Mouse (Mus musculus) cerebellum, postnatal 14 days (tissue): Measurements from ENCODE around the gene Comt.

Experiments
- DNase-seq, 2 experiments: peaks; one replicate each; pipeline ENCODE4 v3.0.0; 2021; ENCODE audit warnings: mixed read lengths in 2 of 2

Comt gene

GRCm38 (mm10) chr16:18433341-18433920 is 6.8 kb upstream of the Comt start:
- no peak for DNase-seq

GRCm38 (mm10) chr16:18430641-18431212 is 4.1 kb upstream of the Comt start:
- no peak for DNase-seq

DNA sequence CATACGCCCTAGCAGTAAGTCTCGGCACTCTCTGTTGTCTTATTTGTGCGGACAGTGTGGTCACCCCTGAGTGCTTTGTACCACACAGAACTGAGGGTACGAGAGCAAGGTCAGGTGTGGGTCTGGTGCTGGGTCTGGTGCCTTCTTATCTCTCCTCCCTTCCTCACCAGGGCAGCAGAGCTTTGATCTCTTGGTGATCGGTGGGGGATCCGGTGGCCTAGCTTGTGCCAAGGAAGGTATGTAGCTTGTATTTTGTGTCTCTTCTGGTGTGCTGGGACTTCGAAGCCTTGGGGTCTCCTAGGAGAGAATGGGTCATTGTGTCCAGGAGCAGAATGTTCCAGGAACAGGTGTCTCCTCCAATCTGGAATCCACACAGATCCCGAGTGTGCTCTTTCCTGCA is 3.0 kb upstream of the Comt start:
- DNase-seq, result no peak

GRCm38 (mm10) chr16:18428516-18429042 is 1.9 kb upstream of the Comt start:
- no peak for DNase-seq

DNA sequence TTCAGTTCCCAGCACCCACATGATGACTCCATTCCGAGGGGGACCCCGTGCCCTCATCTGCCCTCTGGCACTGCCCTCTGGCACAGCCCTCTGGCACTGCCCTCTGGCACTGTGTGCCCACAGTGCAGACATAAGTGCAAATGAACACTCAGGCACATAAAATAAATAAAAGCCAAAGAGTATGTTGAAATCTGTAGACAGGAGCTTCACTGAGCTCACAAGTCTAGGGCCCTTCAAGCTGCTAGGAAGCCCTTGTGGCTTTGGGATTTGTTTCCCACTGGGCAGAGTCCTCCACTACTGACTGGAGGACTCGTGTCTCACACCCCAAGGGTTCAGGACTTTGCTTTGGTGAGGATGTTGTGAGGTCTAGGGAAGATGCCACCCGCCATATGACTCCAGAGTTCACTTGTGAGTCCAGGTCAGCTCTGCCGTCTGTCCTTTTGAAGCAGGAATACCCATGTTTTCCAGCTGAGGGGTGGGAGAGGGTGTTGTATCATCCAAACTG is 1.4 kb upstream of the Comt start:
- DNase-seq, result no peak

DNA sequence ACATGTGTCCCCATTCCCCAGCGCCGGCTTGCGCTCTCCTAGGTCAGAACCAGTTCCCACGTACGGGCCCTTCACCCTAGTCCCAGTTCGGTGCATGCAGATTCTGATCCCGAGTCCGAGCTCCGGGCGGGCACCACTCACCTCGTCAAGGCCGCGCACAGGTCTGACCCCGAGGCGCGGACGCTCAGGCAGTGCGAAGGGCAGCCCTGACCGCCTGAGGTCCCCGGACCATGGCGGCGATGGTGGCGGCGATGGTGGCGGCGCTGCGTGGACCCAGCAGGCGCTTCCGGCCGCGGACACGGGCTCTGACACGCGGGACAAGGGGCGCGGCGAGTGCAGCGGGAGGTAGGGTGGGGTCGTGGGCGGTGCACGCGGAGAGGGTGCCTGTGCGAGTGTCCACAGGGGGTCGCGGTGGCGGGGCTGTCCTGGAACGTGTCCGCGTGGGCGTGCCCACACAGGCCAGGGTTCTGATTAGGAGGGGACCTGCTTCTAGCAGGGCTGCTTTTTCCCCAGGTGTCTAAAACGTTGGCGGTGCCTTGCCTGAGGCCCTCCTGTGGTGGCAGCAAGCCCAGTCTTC is 349 bp downstream of the Comt start, which contains the start of gene Txnrd2:
TSS of gene Txnrd2 (plus strand) at position 170 of the 577 bp plus-strand sequence.
- peak; percentile 83 to 84 for DNase-seq

GRCm38 (mm10) chr16:18425475-18426214 is 1.0 kb downstream of the Comt start:
- peak in 1 of 2 experiments; percentile 30 for DNase-seq

GRCm38 (mm10) chr16:18424364-18425045 is 2.1 kb downstream of the Comt start:
- no peak for DNase-seq

DNA sequence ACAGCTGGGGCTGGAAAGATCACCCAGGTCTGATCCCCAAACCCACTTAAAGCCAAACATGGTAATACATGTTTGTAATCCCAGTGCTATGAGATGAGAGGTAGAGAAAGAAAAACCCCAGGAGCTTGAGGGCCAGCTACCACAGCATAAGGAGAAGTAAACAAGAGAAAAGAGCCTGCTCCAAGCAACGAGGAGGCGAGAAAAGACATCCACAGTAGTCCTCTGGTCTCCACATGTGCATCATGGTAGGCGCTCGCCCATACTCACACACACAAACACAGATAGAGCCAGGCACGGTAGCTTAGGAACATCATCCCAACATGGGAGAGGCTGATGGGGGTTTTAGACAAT is 2.8 kb downstream of the Comt start:
- no peak for DNase-seq

DNA sequence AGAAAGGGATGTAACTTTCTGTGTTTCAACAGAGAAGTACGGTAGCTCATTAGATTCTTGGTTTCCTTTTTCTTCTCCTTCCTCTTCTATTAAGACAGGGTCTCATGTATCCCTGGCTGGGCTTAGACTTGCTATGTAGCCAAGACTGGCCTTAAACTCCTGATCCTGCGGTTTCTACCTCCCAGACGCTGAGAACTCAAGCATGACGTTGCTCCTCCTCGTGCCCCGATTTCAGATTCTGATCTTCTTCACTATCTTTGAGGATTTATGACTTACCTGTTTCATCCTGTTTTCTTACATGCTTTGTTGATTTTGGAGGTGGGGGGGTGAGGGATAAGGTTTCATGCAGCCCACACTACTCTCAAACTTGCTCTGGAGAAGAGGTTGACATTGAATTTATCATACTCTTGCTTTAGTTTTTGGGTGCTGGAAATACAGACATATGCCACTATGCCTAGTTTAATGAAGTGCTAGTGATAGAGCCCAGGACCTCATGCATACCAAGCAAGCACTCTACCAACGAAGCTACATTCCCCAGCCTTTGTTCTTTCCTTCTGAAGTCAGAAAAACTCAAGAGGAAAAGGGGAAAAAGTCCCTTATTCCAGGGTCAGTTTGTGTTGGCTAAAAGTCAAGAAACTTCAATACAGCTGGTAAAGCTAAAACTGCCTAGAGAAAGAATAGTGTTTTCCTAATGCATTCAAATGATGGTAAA is 3.3 kb downstream of the Comt start:
- no peak for DNase-seq

DNA sequence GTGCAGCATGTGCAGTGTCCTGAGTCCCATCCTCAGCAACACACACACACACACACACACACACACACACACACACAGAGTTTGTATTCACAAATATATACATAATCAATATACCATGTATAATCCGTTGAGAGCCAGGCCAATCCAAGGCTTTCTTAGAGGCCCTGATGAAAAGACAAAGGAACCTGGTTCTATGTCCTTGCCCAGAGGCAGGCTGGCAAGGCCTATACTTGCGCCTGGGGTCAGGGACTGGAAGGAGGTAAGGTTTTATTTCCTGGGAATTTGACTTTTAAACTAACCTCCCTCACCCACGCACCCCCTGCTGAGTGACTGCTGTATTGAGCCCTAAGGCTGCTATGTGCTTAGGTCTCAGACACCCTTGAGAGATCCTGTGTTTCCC is 6.1 kb downstream of the Comt start:
- DNase-seq, result no peak

DNA sequence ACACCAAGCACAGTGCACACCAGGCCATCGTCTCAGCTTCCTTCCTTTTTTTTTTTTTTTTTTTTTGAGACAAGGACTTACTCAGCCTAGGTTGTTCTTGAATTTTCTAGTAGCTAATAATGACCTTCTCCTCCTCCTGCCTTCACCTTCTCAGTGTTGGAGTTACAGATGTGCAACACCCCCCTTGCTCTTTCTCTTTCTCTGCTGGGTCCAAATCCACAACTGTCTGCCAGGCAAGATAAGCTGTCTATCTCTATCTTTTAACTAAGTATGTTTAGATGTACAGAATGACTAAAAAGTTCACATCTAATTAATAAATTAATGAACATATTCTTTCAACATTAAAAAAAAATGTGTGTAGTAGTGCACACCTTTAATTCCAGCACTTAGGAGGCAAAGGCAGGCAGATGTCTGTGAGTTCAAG is 7.0 kb downstream of the Comt start:
- no peak for DNase-seq

DNA sequence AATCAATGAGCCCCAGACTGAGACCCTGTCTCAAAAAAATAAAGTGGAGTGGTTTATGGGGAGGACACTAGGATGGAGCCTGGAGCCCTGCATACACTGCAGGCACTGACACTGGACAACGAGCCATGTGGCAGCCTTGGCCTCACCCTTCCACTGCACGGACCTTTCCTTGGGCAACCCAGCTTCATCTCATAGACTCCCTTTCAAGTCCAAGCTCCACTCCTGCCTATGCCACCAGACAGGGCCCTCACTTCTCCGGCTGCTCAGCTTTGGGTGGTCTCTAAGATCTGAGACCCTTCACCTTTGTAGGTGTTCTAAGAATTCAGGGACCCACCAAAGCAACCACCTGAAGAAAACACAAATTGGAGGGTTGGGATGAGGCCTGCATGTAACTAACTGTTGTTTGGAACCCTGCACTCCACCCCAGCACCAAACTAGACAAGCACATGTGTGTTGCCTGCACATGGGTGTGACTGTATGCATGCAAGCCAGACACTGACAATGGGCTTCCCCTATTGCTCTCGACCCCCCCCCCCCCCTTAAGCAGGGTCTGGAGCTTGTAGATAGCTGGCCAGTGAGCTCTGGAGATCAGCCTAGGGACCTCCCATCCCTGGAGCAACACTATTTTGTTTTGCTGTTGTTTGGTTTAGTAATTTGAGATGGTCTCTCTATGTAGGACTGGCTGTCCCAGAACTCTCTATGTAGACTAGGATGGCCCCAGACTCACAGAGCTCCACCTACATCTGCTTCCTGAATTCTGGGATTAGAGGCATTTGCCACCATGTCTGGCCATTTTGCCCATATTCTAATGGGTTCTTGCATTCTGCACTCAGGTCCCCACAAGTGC is 7.7 kb downstream of the Comt start:
- DNase-seq, result no peak

- no peak for DNase-seq
Observed at GRCm38 (mm10) chr16:18417491-18417890, 9.2 kb downstream of the Comt start.

- DNase-seq, result no peak
Observed at GRCm38 (mm10) chr16:18416837-18417236, 9.8 kb downstream of the Comt start.

GRCm38 (mm10) chr16:18416094-18416761 is 10.4 kb downstream of the Comt start:
- no peak for DNase-seq

DNA sequence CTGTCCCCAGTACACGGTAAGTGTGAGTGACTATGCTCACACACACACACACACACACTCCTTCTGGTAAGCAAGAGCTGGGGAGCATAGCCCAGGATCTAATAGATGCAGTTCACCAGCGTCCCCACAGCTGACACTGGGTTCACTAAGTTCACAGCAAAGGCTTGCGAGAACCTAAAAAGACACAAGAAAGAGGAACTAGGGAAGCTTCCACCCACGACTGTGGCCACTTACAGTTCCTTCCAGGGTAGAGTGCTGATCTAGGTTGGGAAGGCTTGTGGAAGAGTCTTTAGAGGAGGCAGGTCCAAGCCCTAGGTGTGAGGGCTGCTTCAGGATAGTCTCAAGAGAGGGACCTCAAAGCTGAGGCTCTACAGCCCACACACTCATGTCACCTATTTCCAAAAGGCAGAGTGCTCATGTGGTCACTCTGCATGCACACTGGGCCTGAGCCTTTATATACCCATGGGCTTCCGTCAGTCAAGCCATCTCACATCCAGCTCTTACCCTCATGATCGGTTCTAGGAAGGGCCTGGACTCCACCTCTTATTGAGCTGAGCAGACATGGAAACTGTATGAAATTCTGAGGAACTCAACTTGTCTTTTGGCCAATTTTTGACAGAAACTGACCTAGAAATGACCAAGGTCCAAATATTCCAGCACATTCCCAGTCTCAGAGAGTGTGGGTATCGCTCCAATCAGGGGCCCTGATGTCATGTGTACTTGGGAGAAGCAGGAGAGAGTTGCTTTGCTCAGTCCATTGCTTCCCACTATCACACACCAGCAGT is 13.4 kb downstream of the Comt start:
- no peak for DNase-seq

GRCm38 (mm10) chr16:18411802-18412476 is 14.7 kb downstream of the Comt start:
- DNase-seq, result peak in 1 of 2 experiments; percentile 64

DNA sequence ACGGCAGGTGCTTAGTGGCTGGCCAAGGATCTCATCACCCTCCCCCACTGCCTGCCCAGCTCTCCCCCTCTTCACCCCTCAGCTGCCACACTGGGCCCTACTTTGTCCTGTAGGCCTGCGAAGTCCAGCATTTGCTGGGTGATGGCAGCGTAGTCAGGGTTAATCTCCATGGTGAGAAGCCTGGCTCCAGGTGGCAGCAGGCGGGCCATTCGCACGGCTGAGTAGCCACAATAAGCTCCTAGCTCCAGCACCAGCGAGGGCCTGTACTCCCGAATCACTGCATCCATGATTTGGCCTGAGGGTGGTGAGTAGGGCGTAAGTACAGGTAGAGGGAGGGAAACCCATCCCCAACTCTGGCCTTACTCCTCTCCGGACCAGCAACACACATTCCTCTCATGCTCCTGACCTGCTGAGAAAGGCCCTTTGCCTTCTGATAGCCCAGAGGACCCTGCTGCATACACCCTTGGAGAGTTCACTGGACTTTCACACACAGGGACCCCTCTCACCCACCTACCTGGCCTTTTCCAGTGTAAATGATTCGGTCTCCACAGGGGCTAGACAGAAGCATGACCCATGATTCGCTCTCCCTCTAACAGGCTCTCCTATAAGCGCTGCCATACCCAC is 15.5 kb downstream of the Comt start:
- DNase-seq, result peak; percentile 56 to 58
